Mouse (Mus musculus) urinary bladder, postnatal 36 days (tissue): ENCODE measurements around the gene Bach2.

Experiments
- DNase-seq, 2 experiments: peaks; one replicate each; pipeline ENCODE4 v3.0.0; 2022; ENCODE audit warnings: low spot score in 2 of 2, mixed read lengths in 1 of 2

The Bach2 gene

GRCm38 (mm10) chr4:32486654-32487398, 248.2 kb downstream of the Bach2 start:
- no peak for DNase-seq

GRCm38 (mm10) chr4:32489186-32489585, 250.6 kb downstream of the Bach2 start:
- no peak for DNase-seq

- DNase-seq = no peak
Observed at GRCm38 (mm10) chr4:32491176-32491575, 252.6 kb downstream of the Bach2 start.

- DNase-seq = no peak
Observed at GRCm38 (mm10) chr4:32492834-32493233, 254.2 kb downstream of the Bach2 start.

- DNase-seq = no peak
Observed at GRCm38 (mm10) chr4:32501780-32502179, 263.2 kb downstream of the Bach2 start.

GRCm38 (mm10) chr4:32502181-32502580, 263.6 kb downstream of the Bach2 start:
- no peak for DNase-seq

GRCm38 (mm10) chr4:32504236-32504635, 265.6 kb downstream of the Bach2 start:
- no peak for DNase-seq

- no peak for DNase-seq
Observed at GRCm38 (mm10) chr4:32506306-32506808, 267.8 kb downstream of the Bach2 start.

GRCm38 (mm10) chr4:32507041-32507440, 268.4 kb downstream of the Bach2 start:
- DNase-seq = no peak

GRCm38 (mm10) chr4:32508572-32508971, 270.0 kb downstream of the Bach2 start:
- no peak for DNase-seq

- no peak for DNase-seq
Observed at GRCm38 (mm10) chr4:32508996-32509395, 270.4 kb downstream of the Bach2 start.

- no peak for DNase-seq
Observed at GRCm38 (mm10) chr4:32509832-32510612, 271.4 kb downstream of the Bach2 start.

- no peak for DNase-seq
Observed at GRCm38 (mm10) chr4:32510940-32511339, 272.3 kb downstream of the Bach2 start.

GRCm38 (mm10) chr4:32516126-32516525, 277.5 kb downstream of the Bach2 start:
- no peak for DNase-seq

- DNase-seq = no peak
Observed at GRCm38 (mm10) chr4:32518842-32519578, 280.4 kb downstream of the Bach2 start.

GRCm38 (mm10) chr4:32520628-32521360, 282.2 kb downstream of the Bach2 start:
- DNase-seq = peak in 1 of 2 experiments; percentile 33

GRCm38 (mm10) chr4:32521361-32521740, 282.7 kb downstream of the Bach2 start:
- no peak for DNase-seq

GRCm38 (mm10) chr4:32522013-32522412, 283.4 kb downstream of the Bach2 start:
- no peak for DNase-seq

GRCm38 (mm10) chr4:32524282-32524681, 285.7 kb downstream of the Bach2 start:
- DNase-seq = no peak

- no peak for DNase-seq
Observed at GRCm38 (mm10) chr4:32525000-32525399, 286.4 kb downstream of the Bach2 start.

- no peak for DNase-seq
Observed at GRCm38 (mm10) chr4:32526228-32526836, 287.7 kb downstream of the Bach2 start.
